Mouse (Mus musculus) kidney, adult 8-10 months (tissue): Measurements from ENCODE around the gene Sun5.
A peak's percentile ranks its signal among the peaks of the same experiment; 100 is the strongest.
"Not testable (repeated sequence)": the region's sequence is repeated elsewhere in the genome, so short reads cannot be mapped to it uniquely, and the experiment has no call there.

Source experiments
- DNase-seq, 2 experiments: peaks; one replicate each; pipeline ENCODE4 v3.0.0; 2022

Sun5 gene

DNA sequence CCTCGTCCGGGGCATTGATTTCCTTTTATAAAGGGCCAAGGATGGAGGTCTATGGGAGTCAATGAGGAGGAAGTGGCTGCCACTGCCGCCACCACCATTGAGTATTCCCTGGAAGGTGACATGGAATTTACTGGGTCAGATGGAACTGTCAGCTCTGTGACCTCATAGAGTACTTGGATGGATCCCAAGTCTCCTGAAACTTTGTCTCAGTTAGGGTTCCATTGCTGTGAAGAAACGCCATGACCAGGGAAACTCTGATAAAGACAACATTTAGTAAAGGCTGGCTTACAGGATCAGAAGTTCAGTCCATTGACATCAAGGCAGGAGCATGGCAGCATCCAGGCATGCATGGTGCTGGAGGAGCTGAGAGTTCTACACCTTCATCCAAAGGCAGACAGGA lies at the start of gene Sun5:
Gene Sun5, minus strand, starts transcription at position 101 of the 400 bp plus-strand sequence.
- DNase-seq, result no peak

DNA sequence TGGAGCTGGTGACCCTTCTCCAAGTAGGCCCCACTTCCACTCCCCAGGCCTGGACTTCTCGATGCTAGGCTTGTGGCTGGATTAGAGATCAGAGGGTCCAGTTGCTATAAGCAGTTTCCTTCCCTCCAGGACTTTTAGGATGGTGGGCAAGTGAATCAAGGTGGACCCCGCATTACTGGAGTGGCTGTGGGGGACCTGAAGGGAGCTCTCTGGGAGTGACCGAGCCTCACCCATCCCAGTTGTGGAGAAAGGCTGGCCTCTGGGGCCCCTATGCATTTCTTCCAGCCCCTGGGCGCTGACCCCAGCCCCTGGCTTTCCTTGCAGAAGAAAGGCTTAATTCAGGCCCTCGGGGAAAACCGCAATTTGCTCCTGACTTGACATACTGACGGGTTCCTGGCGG lies 47.0 kb upstream of the Sun5 start, which contains the start of gene Bpifb3:
Gene Bpifb3, plus strand, starts transcription at position 301 of the 400 bp plus-strand sequence.
- DNase-seq, result no peak

GRCm38 (mm10) chr2:153914151-153914550 lies 43.3 kb upstream of the Sun5 start:
- peak in 1 of 2 experiments; percentile 15 for DNase-seq

DNA sequence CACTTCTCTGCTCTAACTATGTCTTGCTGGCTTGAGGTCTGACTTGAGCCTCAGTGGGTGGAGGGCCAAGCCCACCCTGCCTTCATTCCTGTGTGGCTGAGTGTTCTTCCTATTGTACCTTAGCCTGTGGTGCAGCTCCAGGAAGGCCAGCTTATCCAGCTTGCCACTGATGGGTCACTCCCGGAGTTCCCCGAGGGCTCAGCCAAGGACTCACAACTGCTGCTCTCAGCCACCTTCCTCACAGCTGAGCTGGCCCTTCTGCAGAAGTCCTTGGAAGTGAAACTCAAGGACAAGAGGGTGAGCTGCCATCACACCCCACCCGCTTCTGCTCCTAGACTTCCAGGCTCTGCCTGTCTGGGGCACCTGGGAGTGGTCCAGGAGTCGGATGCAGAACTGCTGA lies 35.7 kb upstream of the Sun5 start:
- no peak for DNase-seq

DNA sequence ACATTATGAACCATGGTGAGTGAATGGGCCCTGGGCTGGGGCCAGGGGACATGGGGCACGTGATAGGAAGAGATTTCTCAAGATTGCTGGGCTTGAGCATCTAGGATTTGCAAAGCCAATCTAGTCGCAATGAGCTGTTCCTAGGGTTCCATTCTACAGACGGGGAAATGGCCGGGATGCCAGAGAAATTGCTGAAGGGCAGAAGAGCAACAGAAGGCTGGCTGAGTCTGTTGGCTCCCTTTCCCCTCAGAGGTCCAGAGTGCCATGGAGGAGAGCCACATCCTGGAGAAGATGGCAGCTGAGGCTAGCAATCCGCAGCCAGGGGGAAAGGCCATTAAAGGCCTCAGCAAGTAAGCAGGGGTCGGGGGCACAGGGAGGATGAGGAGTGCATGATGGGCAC lies 31.8 kb upstream of the Sun5 start:
- DNase-seq, result no peak

DNA sequence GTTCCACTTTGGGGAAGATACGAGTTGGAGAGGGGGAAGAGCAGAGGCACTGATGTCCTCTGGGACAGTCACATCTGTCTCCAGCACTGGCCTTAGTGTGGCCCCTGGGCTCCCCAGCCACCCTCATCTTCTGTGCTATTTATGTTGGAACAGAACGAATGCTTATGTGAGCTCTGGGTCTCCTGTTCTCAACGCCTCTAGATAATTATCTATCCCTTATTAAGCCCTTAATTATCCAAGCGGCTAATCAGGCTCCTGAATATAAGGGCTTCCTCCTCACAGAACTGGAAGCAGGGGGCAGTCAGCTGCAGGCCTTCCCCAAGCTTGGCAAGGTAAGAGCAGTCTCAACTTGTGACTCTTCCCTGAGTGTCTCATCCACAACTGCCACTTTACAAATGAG lies 29.2 kb upstream of the Sun5 start, which contains the start of gene Bpifb6:
Gene Bpifb6, plus strand, starts transcription at position 301 of the 400 bp plus-strand sequence.
- no peak for DNase-seq

- no peak for DNase-seq
These were observed 28.2 kb upstream of the Sun5 start for GRCm38 (mm10) chr2:153899111-153899510.

GRCm38 (mm10) chr2:153874745-153875144 lies 3.9 kb upstream of the Sun5 start, which contains the start of gene Bpifb2:
Gene Bpifb2, plus strand, starts transcription at chr2:153875045.
- DNase-seq, result no peak

DNA sequence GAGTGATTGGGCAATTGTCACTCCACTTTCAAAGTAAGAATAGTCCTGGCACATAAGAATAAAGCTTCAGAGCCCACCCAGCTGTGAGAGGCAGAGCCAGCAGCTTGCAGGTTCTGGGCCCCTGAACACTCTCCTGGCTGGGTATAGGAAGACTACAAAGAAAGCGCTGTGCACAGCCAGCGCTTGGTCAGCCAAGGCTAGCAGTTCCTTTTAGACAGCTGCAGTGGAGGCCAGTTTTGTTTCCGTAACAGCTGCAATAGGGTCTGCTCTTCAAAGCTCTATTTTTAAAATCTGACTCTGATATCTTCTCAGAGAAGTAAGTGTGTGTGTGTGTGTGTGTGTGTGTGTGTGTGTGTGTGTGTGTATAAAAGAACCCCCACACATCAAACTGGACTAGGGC lies 8.9 kb downstream of the Sun5 start:
- no peak for DNase-seq

- DNase-seq, result no peak
These were observed 10.2 kb downstream of the Sun5 start for GRCm38 (mm10) chr2:153860715-153861114.

DNA sequence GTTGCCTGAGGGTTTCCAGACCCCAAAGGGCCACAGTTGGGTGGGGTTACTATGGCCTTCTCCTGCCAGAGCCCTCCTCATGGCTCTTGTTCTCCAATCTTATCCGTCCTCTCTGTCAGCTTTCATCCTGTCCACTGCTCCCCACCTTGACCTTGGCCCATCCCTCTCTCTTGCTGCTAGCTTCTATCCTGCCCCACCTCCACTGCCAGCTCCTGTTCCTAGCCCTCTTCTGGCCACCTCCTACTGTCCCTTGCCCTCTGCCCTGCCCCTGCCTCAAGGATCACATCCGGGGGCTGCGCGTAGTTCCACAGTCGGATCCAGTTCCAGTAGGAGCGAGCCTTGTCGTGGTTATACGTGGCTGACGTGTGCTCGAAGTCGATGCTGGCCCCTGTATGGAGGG lies 10.6 kb downstream of the Sun5 start:
- no peak for DNase-seq

GRCm38 (mm10) chr2:153859581-153859980 lies 11.3 kb downstream of the Sun5 start:
- no peak for DNase-seq

GRCm38 (mm10) chr2:153853544-153853943 lies 17.3 kb downstream of the Sun5 start:
- DNase-seq, result no peak

GRCm38 (mm10) chr2:153851030-153851360 lies 19.9 kb downstream of the Sun5 start:
- peak; percentile 8 to 64 for DNase-seq

DNA sequence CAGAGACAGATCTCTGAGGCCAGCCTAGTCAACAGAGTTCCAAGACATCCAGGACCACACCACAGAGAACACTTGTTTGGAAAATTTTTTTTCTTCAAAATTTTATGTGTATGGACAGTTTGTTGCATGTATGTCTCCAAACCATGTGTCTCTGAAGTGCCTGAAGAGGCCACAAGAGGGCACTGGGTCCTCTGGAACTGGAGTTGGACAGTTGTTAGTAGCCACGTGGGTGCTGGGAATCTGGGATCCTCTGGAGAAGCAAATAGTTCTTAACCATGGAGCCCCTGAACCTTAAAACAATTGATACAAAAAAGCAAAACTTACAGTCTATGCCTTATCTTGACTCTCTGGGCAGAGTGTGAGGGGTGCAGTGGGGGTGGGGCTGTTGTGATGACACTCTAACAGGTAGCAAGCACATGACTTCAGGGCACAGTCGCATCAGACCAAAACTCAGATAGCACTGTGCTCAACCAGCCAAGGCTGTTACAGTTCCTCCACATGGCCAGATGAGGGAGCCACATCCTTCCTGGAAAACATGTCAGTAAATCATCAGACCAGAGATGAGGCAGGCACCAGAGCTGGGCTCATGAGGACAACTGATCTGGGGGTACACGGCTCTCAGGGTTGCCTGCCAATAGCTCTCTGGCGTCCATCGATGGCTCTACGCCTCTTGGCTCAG lies 20.4 kb downstream of the Sun5 start:
- DNase-seq, result no peak

- DNase-seq, result no peak
These were observed 22.5 kb downstream of the Sun5 start for GRCm38 (mm10) chr2:153848389-153848788.

GRCm38 (mm10) chr2:153842854-153843253 lies 28.0 kb downstream of the Sun5 start:
- no peak for DNase-seq

GRCm38 (mm10) chr2:153833291-153833690 lies 37.6 kb downstream of the Sun5 start:
- DNase-seq, result no peak

DNA sequence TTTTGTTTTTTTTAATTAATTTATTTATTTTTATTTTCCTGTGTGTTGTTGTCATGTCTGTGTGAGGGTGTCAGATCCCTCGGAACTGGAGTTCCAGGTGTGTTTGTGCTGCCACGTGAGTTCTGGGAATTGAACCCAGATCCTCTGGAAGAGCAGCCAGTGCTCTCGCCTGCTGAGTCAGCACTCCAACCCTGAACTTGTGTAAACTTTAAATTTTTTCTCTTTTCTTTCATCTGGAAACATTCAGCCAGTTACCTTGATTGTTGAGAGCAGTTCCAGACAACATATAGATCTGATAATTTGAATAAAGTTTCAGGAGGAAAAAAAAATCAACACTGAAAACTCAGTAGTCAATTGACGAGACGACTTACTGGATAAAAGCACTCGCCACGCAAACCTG lies 42.2 kb downstream of the Sun5 start:
- no peak for DNase-seq

DNA sequence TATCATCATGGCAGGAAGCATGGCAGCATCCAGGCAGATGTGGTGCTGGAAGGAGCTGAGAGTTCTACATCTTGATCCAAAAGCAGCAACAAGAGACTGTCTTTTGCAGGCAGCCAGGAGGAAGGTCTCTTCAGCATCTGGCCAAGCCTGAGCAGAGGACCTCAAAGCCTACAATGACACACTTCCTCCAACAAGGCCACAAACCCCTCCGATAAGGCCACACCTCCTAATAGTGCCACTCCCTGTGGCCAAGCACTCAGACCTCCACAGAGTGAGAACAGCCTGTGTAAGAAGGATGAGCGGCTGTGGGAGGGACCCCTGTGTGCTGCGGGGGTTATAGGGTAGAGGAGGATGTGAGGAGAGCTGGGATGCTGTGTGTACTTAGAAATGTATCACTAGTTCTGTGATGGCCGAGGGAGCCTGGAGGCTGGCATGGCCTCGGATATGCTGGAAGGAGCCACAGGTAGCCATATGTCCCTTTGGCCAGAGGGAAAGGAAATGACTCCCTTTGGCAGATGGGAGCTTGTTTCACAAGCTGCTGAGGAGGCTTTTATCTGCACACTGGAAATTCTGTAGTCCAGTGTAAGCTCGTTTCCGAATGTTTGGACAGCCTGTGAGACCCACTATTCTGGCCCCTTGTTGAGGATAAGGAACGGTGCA lies 43.6 kb downstream of the Sun5 start:
- DNase-seq, result no peak

GRCm38 (mm10) chr2:153825900-153826299 lies 45.0 kb downstream of the Sun5 start:
- not testable (repeated sequence) for DNase-seq

DNA sequence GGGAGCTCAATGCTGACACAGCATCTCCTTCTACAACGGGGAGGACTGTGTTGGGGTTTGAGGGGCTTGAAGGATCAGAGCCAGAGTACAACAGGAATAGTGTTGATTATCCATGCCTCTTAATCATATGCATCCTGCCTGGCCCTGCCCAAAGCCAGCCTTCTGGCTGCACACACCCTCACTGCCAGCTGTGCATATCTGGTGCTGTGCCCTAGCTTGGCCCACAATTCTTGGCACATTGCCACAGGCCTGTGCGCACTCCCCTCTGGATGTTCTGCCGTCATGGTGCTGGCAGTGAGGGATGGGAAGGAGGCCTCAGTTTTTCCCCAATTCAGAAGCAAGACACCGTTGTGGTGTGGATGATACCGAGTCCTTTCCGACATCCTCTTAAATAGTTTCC lies 46.3 kb downstream of the Sun5 start:
- no peak for DNase-seq

DNA sequence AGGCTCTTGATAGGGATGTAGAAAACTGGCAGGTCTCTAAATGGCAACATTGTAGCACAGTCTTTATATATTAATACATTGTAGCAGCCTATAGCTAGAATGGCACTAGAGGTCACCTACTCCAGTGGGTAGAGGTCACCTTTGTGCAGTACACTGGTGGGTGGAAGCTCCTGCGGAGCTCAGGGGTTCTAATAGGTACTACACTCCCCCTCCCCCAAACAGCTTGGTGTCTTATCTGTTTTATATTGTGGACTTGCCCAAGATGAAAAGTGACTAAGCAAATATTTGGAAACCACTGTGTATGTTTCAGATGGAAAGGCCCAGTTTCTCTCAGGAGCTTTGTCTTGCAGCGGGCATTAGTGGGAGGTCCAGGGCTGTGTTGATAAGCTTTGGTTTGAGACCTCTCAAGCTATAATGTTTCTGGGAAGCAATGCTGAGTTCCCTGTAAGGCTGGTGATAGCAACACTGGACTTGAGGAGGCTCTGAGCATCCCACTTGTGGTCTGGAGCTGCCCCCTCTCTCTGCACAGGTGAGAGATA lies 48.8 kb downstream of the Sun5 start:
- no peak for DNase-seq

DNA sequence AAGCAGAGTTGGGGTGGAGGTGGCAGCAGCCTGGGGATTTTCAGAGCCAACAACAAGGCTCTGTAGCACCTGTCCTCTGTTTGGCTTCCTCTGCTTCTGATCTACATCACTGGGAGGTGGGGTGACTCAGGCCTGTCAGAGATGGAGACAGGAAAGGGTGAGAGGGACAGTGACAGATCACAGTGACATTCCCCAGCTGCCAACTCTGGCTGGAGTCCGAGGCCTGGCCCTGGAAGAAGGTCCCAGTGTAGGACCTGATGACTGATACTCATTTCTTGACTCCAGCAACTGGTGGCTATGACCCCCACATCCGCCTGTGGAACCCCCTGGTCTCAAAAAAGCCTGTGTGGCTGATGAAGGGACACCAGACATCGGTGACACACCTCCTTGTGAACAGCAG lies 61.0 kb downstream of the Sun5 start:
- no peak for DNase-seq
